Mouse (Mus musculus): ENCODE results near the gene Mybpc2.

- TF ChIP-seq CTCF (IDR thresholded peaks at IDR 0.05; ENCODE audit: low read depth, low read length) (no peak), POLR2A (IDR thresholded peaks at IDR 0.05; ENCODE audit: borderline replicate concordance, low read depth, low read length) (no peak)
Observed at GRCm38 (mm10) chr7:44472961-44473646, 51.4 kb downstream of the Mybpc2 start.
